Mouse (Mus musculus) ES-E14 (cell line): Measurements from ENCODE around the gene Tmtc4. TPM values are rescaled to one million over a fixed set of nuclear protein-coding genes. Genes with fewer than 3 reads are reported as not detected.

Source experiments
- DNase-seq: peaks from one replicate; pipeline ENCODE4 v3.0.0-alpha.2; 2013; ENCODE audit warnings: low read depth, low spot score
- H3K27ac ChIP-seq: 2 replicates; pipeline ENCODE4 v1.5.1; 2012; ENCODE audit warnings: low read depth, mild to moderate bottlenecking, low read length, moderate library complexity, mixed read lengths; ENCODE audit not compliant: poor library complexity, insufficient read depth, severe bottlenecking
- H3K36me3 ChIP-seq: 2 replicates; pipeline ENCODE4 v1.6.1; 2012; ENCODE audit warnings: mild to moderate bottlenecking, low read length, moderate library complexity, mixed read lengths; ENCODE audit not compliant: control insufficient read depth, poor library complexity, insufficient read depth, severe bottlenecking
- H3K4me1 ChIP-seq, 2 experiments: fragments of 150-350 bp in 1 of 2; sonication (generic) in 1 of 2; 2 replicates each; pipeline ENCODE4 v1.6.1; 2012; ENCODE audit warnings: low read length in 2 of 2, mild to moderate bottlenecking in 1 of 2, mixed read lengths in 1 of 2; ENCODE audit not compliant: control insufficient read depth in 2 of 2, insufficient read depth in 2 of 2, poor library complexity in 1 of 2
- H3K4me3 ChIP-seq, 2 experiments: fragments of 150-350 bp in 1 of 2; sonication (generic) in 1 of 2; 2 replicates each; pipeline ENCODE4 v1.5.1; 2012; ENCODE audit warnings: low read length in 2 of 2, low read depth in 1 of 2, mild to moderate bottlenecking in 1 of 2, mixed read lengths in 1 of 2; ENCODE audit not compliant: insufficient read depth in 1 of 2, poor library complexity in 1 of 2, severe bottlenecking in 1 of 2
- H3K9ac ChIP-seq: 2 replicates; pipeline ENCODE4 v1.6.1; 2012; ENCODE audit warnings: low read depth, mild to moderate bottlenecking, low read length, mixed read lengths; ENCODE audit not compliant: poor library complexity, insufficient read depth, severe bottlenecking
- H3K9me3 ChIP-seq: fragments of 150-350 bp; sonication (generic); 2 replicates; pipeline ENCODE4 v1.6.1; 2012; ENCODE audit warnings: low read depth, mild to moderate bottlenecking, low read length; ENCODE audit not compliant: control insufficient read depth, insufficient read depth
- CHD2 ChIP-seq: IDR thresholded peaks from 2 replicates; pipeline ENCODE4 v1.6.1; 2014; ENCODE audit warnings: mild to moderate bottlenecking, low read depth, low read length, inconsistent platforms
- HCFC1 ChIP-seq: IDR thresholded peaks from 2 replicates; pipeline ENCODE4 v1.6.1; 2012; ENCODE audit warnings: low read length, inconsistent platforms, borderline replicate concordance; ENCODE audit not compliant: insufficient read depth
- MAFK ChIP-seq: IDR thresholded peaks from 2 replicates; pipeline ENCODE4 v1.6.1; 2014; ENCODE audit warnings: mild to moderate bottlenecking, low read depth, low read length, inconsistent platforms; ENCODE audit not compliant: insufficient read depth
- ZC3H11A ChIP-seq: IDR thresholded peaks from 2 replicates; pipeline ENCODE4 v1.6.1; 2012; ENCODE audit warnings: low read depth, mild to moderate bottlenecking, inconsistent platforms, low read length, borderline replicate concordance
- ZNF384 ChIP-seq: IDR thresholded peaks from 2 replicates; pipeline ENCODE4 v1.6.1; 2012; ENCODE audit warnings: low read depth, low read length, inconsistent platforms
- in situ Hi-C, 2 experiments: fragments of 600-800 bp; cut with MboI; formaldehyde crosslinking; loops; one replicate each; pipeline ENCODE4 v1.15.1; 2025; ENCODE audit warnings: low sequenced_read_pairs in 2 of 2, inconsistent platforms in 1 of 2; ENCODE audit not compliant: unreplicated experiment in 2 of 2
- total RNA-seq: library from RNA; depleted of rRNA; stranded (reverse); fragments of 300-350 nt; gene quantifications from 2 replicates; pipeline ENCODE4 v1.2.3, GENCODE M21; 2012

The Tmtc4 gene
- total RNA-seq, 1 experiment: 9.6 TPM

DNA sequence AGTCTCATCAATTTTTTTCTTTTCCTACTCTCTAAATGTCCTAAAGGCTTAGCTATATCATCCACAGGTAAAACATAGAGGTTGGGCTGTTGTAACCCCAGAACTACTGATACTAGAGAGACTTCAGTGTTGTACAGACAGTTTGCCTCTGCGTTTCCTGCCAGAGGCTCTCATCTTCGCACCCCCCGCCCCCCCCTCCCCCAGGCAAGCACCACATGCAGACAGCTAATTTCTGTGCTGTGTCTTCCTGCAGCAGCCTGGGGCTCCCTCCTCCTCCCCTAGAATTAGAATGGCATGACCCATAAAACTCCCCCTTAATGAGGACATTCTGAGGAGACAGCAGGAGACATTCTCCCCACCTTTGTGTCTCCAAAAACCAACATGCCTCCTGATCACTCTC is 17.6 kb upstream of the Tmtc4 start:
- DNase-seq: no peak
- no peaks in the 10 kb centered on the region for H3K4me1 ChIP-seq
- H3K36me3 ChIP-seq: no peaks in the 10 kb centered on the region
- H3K9ac ChIP-seq: no peak overlapping the region
- H3K4me3 ChIP-seq: no peak overlapping the region
- TF ChIP-seq MAFK: no peak
- TF ChIP-seq ZC3H11A: no peak
- no peak for TF ChIP-seq ZNF384
- TF ChIP-seq CHD2: no peak
- TF ChIP-seq HCFC1: no peak
- in situ Hi-C loops: no loop called here
- no peak overlapping the region for H3K27ac ChIP-seq
- H3K9me3 ChIP-seq: no peaks in the 10 kb centered on the region

DNA sequence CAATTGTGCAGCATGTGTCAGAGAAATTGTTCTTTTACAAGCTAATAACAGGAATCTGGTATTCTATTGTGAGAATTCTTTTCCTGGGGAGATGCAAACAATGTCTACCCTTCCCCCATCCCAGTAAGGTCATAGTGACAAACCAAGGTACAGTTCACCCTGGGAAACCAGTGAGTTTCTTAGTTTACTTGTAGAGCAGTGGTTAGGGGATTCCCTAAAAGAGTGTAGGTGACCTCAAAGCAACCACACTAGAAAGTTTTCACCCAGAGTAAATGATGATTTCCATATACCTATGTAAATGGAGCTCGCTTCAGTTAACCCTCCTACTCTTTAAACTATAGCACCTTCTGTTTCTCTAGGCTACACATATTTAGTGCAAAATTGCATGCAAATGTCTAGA is 13.6 kb upstream of the Tmtc4 start:
- H3K9me3 ChIP-seq: no peaks in the 10 kb centered on the region
- no peaks in the 10 kb centered on the region for H3K36me3 ChIP-seq
- H3K4me3 ChIP-seq: no peak overlapping the region
- no peaks in the 10 kb centered on the region for H3K4me1 ChIP-seq
- H3K27ac ChIP-seq: no peak overlapping the region
- TF ChIP-seq ZNF384: no peak
- TF ChIP-seq CHD2: no peak
- no peak for TF ChIP-seq ZC3H11A
- no peak for TF ChIP-seq HCFC1
- TF ChIP-seq MAFK: no peak
- no peak overlapping the region for H3K9ac ChIP-seq
- DNase-seq: no peak
- in situ Hi-C loops: no loop called here

DNA sequence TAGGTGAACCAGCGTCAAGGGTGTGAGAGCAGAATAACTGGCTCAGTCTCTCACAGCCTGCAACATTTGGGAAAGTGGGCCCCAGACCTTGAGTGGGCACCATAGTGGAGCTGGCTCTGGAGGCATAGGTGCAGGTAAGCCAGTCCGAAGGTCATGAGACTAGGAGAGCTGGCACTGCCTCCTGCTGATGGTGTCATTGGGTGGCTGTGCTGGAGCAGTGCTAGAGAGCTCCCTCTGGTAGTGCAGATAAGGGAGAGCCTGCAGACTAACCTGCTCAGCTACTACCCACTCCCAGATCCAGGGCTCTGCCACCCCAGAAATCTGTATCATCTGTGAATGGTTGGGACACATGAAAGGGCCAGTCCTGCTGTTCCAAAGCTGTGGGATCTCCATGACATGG is 10.1 kb upstream of the Tmtc4 start:
- TF ChIP-seq ZC3H11A: no peak
- no peak for TF ChIP-seq MAFK
- no peak for TF ChIP-seq ZNF384
- TF ChIP-seq CHD2: no peak
- no peak for TF ChIP-seq HCFC1
- no peaks in the 10 kb centered on the region for H3K9me3 ChIP-seq
- in situ Hi-C loops: no loop called here
- no peak overlapping the region for H3K4me3 ChIP-seq
- no peak overlapping the region for H3K9ac ChIP-seq
- H3K4me1 ChIP-seq: no peaks in the 10 kb centered on the region
- no peak for DNase-seq
- H3K27ac ChIP-seq: no peak overlapping the region
- H3K36me3 ChIP-seq: no peaks in the 10 kb centered on the region

GRCm38 (mm10) chr14:122992937-122993336 is 9.1 kb upstream of the Tmtc4 start:
- no peak overlapping the region for H3K27ac ChIP-seq
- H3K4me1 ChIP-seq: no peaks in the 10 kb centered on the region
- H3K9me3 ChIP-seq: no peaks in the 10 kb centered on the region
- DNase-seq: no peak
- TF ChIP-seq HCFC1: no peak
- H3K9ac ChIP-seq: no peak overlapping the region
- in situ Hi-C loops: no loop called here
- no peaks in the 10 kb centered on the region for H3K36me3 ChIP-seq
- H3K4me3 ChIP-seq: no peak overlapping the region

DNA sequence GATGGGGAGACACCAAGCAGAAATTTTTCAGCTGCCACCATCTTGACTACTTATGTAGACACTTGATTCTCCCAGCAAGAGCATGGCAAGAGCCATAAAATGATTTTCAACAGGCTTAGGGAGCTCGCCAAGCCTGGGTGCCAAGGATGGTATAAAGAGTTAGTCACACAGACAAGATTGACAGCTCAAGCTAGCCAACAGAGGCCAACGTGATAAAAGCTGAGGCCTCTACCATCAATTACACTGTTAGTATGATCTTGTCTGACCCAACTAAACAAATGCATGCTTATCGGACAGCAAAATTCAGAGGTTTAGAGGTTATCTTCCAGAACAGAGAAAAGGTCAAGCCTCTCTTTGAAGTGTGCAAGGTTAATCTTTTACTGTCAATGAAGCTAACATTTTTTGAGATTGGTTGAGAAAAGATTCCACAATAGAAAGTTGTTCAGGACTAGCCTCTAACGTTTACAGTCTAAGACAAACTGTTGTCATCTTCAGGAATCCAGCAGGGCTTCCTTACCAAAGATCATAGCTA is 6.8 kb upstream of the Tmtc4 start:
- no peak for DNase-seq
- H3K27ac ChIP-seq: no peak overlapping the region
- H3K36me3 ChIP-seq: no peaks in the 10 kb centered on the region
- no peaks in the 10 kb centered on the region for H3K9me3 ChIP-seq
- no peak overlapping the region for H3K4me3 ChIP-seq
- in situ Hi-C loops: no loop called here
- H3K4me1 ChIP-seq: no peaks in the 10 kb centered on the region
- no peak for TF ChIP-seq HCFC1
- no peak for TF ChIP-seq ZNF384
- TF ChIP-seq CHD2: no peak
- TF ChIP-seq ZC3H11A: no peak
- H3K9ac ChIP-seq: no peak overlapping the region
